15 mouse cellular contexts compared by ENCODE assay signal in genomic region chr14:77346296-77346695, GRCm38 (mm10).
A peak's percentile ranks its signal among the peaks of the same experiment; 100 is the strongest.
DNase-seq lines count a peak whose midpoint lies in the region; ATAC-seq and TF ChIP-seq lines count a peak whose summit lies in the region.
"Had no signal": no experiment of that assay in that cellular context is flagged by ENCODE, and none has a peak within 500 bp of the region (broad histone marks: within the 10 kb centered on the region; RNA-seq: fewer than 3 reads in every experiment).

No protein-coding gene starts in this region.

- 76% methylated on average over 3 of the region's 3 CpGs for whole genome bisulfite sequencing in heart, embryonic 10.5 days
- 89% methylated on average over 3 of the region's 3 CpGs for WGBS in hindbrain, embryonic 12.5 days

- no peak overlapping the region for H3K4me2 ChIP-seq in hindbrain, embryonic 12.5 days (replicated peaks)
- H3K4me2 ChIP-seq: limb, embryonic 15.5 days; midbrain, embryonic 13.5 days had no signal

- no peak overlapping the region for H3K9ac ChIP-seq in hindbrain, embryonic 12.5 days
- H3K9ac ChIP-seq: limb, embryonic 15.5 days; liver, postnatal 0 days; midbrain, embryonic 13.5 days had no signal

- H3K9me3 ChIP-seq in heart, embryonic 10.5 days, result no peaks in the 10 kb centered on the region
- H3K9me3 ChIP-seq in hindbrain, embryonic 12.5 days (replicated peaks), result no peaks in the 10 kb centered on the region
- H3K9me3 ChIP-seq: limb, embryonic 15.5 days; midbrain, embryonic 13.5 days had no signal

- no peak for TF ChIP-seq CTCF in gastrocnemius, adult 2 months (IDR thresholded peaks at IDR 0.05)

- intact Hi-C loops in gastrocnemius, adult 2 months (cut with DNase I), result no loop called here

- ATAC-seq in hindbrain, embryonic 12.5 days (ENCODE audit: low FRiP score), result no peak
- ATAC-seq in inflammation-experienced regulatory T-cells, adult 6 months, result no peak
- ATAC-seq: liver, postnatal 0 days; midbrain, embryonic 13.5 days had no signal

- no peaks in the 10 kb centered on the region for H3K27me3 ChIP-seq in heart, embryonic 10.5 days (ENCODE audit: insufficient read depth, poor library complexity, severe bottlenecking)
- no peaks in the 10 kb centered on the region for H3K27me3 ChIP-seq in hindbrain, embryonic 12.5 days
- H3K27me3 ChIP-seq: limb, embryonic 15.5 days; midbrain, embryonic 13.5 days had no signal

- H3K36me3 ChIP-seq in heart, embryonic 10.5 days, result no peaks in the 10 kb centered on the region
- no peaks in the 10 kb centered on the region for H3K36me3 ChIP-seq in hindbrain, embryonic 12.5 days
- H3K36me3 ChIP-seq: limb, embryonic 15.5 days; midbrain, embryonic 13.5 days had no signal

- no peak overlapping the region for H3K27ac ChIP-seq in heart, embryonic 10.5 days
- H3K27ac ChIP-seq in gastrocnemius, adult 2 months, result no peak overlapping the region
- H3K27ac ChIP-seq in hindbrain, embryonic 12.5 days, result no peak overlapping the region
- H3K27ac ChIP-seq: limb, embryonic 15.5 days; macrophage; midbrain, embryonic 13.5 days had no signal

- peak; percentile 88 for DNase-seq in heart, adult 11 months
- no peak for DNase-seq in heart, embryonic 10.5 days (ENCODE audit: low spot score)
- peak; percentile 58 for DNase-seq in right cerebral cortex, adult 18-20 months
- no peak for DNase-seq in right cerebral cortex, postnatal 25 days
- DNase-seq in gastrocnemius, adult 2 months, result peak; percentile 43
- DNase-seq: cerebellum, adult 11 months; cerebellum, postnatal 36 days; heart, postnatal 36 days; liver, postnatal 0 days; thymus, postnatal 4 days had no signal

- no peak overlapping the region for H3K4me3 ChIP-seq in heart, embryonic 10.5 days
- no peak overlapping the region; the same call in 1 of the 2 replicates for H3K4me3 ChIP-seq in gastrocnemius, adult 2 months
- H3K4me3 ChIP-seq in hindbrain, embryonic 12.5 days, result no peak overlapping the region
- H3K4me3 ChIP-seq: limb, embryonic 15.5 days; midbrain, embryonic 13.5 days had no signal

- H3K4me1 ChIP-seq in heart, embryonic 10.5 days, result 0 out of 2 replicates have a peak, but pooled peaks cover 8% of the 10 kb centered on the region
- peaks cover 3% of the 10 kb centered on the region; the same call in 1 of the 2 replicates for H3K4me1 ChIP-seq in hindbrain, embryonic 12.5 days

Comparison
In these comparisons a context has a peak if more than half of its experiments do, and no peak if none do; other contexts are left out.
1. DNase-seq: peak in heart, adult 11 months (single experiment), right cerebral cortex, adult 18-20 months (single experiment) and gastrocnemius, adult 2 months (single experiment); none in heart, embryonic 10.5 days (single experiment) and right cerebral cortex, postnatal 25 days (single experiment).